Mouse (Mus musculus) cerebellum, postnatal 36 days (tissue): ENCODE measurements at regions not wholly inside any gene's neighbourhood (a gene's known extent, or its start where the extent isn't known, plus 50 kb on each side); places are given as distances from the start of the nearest gene placed in this dataset.
"Not testable (repeated sequence)": the region's sequence is repeated elsewhere in the genome, so short reads cannot be mapped to it uniquely, and the experiment has no call there.

Experiments used
- DNase-seq, 2 experiments: peaks; one replicate each; pipeline ENCODE4 v3.0.0; 2021 to 2022; ENCODE audit warnings: mixed read lengths in 2 of 2

DNA sequence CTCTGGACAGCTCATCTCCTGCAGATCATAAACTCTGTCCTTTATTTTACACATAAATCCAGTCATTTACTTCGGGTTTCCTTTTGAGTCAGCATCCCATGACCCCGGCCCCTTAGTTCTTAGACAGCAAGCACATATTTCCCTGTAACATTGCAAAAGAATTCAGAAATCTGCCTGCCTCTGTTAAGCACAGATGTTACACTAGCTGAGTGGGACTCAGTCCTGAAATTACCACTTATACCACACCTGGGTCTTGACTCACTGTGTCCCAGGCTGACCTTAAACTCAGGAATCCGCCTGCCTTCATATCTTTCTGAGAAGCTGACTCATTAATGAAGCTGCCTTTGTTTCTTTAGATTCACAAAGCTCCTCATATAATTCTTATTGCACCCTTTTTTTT, 139.9 kb downstream of the Sptssa start:
- no peak for DNase-seq

DNA sequence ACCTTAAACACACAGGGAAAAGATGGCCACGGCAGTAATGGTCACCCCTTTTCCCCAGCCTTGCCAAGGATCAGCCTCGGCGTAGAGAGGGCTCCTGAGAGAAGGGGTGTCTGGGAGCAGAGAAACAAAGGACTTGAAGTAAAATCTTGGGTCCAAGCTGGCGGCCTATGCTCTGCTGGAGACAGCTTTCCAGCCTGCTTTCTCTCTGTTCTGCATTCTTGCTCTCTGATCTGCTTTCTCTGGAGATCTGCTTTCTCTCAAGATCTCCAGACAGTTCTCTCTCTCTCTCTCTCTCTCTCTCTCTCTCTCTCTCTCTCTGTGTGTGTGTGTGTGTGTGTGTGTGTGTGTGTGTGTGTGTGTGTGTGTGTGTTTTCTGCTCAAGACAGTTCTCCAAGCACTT, 140.3 kb downstream of the Sptssa start:
- not testable (repeated sequence) for DNase-seq

DNA sequence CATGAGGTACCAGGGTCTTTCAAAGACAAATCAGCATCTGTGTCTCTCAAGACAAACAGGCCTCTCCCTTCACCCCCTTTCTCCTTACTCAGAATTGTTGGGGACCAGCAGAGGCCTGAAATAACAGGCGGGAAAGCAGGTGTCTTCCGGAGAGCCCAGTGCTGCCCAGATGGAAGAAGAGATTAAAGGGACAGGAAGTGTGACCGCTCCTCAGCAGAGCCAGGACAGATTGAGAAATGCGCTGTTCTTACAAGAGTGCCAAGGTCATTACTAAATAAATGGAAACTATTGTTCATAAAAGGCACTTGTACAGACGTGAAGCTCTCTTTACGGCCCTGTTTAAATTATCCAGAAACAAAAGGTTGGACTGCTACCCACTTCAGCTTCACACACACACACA, 146.5 kb downstream of the Sptssa start:
- no peak for DNase-seq

DNA sequence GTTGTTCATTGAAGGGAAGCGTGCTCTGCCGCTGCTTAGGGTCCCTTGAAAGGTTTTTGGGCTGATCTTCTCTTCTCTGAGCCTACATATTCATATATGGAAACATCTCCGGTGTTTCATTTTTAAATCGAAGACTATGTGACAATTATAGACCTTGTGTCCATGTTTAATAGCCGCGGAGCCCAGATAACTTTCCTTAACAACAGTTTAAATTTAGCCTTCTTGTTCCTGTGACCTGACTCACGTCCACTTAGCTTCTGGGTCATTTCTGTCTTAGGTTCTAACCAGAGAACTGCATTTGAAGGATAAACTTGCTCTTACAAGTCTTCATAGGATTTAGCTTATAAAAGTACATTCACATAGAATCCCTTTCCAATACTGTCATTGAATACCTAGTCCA, 153.6 kb downstream of the Sptssa start:
- DNase-seq, result no peak

DNA sequence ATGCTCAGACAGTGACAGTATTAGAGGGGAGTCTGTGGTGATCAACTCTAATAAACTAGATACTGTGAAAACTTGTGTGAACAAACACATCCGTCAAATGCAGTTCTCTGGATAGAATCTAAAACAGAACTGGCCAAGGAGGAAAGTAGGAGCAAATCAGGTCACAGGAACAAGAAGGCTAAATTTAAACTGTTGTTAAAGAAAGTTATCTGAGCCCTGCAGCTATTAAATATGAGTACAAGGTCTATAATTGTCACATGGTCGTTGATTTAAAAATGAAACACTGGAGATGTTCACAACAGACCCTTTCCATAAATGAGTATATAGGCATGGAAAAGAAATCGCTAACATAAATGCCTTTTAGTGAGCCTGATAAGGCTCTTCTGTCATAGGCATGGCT, 156.4 kb downstream of the Sptssa start:
- DNase-seq, result no peak

DNA sequence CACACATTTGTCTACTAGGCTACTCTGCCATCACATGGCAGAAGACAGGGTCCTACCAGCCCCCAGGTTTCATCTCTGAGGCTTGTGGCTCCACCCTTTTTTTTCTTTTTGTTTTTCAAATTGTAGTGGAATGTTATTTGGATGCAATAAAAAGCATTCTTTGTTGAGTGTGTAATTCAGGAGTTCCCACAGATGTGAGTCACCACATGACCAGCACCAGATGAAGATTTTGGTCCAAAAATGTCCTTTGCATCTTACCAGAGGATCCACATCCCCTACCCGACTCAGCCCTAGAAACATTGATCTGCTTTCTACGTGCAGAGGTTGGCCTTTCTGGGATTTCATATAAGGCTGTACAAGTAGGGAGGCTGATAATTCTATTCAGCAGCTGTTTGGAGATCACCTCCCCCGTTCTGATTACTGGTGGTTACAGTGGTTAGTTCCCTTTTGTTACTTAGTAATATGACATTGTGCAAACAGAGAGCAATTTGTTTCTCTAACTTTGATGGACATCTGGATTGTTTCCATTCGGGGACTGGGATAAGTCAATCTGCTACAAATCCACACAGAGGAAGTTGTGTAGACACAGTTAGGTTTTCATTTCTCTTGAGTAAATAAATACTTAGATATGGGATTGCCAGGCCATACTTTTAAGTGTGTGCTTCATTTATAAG, 160.5 kb downstream of the Sptssa start:
- no peak for DNase-seq

DNA sequence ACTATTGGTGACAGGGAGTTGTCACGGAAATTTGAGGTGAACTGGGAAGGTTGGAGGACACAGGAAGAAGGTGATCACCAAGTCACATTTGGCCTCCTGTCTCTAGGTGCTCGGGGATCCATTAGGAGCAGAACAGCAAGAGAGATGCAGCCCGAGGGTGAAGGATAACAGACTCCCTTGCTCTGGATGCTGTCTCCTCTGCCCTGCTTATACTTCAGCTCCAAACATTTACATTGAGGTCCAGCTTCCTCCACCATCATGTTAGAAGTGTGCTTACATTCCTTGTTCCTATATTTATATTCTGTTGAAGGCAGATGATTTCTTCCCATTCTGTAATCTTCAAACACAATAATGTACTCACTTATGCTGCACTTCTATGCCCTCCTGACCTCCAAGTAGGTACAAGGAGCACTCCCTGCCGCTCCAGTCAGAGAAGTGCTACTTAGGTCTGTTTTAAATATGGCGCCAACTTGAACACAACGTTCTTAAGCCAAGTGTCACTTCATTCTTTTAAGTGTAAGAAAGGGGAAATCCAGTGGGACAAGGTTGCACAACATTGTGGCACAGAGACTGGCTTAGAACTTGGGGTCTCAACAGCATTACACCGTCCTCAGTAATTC, 161.5 kb downstream of the Sptssa start:
- no peak for DNase-seq

DNA sequence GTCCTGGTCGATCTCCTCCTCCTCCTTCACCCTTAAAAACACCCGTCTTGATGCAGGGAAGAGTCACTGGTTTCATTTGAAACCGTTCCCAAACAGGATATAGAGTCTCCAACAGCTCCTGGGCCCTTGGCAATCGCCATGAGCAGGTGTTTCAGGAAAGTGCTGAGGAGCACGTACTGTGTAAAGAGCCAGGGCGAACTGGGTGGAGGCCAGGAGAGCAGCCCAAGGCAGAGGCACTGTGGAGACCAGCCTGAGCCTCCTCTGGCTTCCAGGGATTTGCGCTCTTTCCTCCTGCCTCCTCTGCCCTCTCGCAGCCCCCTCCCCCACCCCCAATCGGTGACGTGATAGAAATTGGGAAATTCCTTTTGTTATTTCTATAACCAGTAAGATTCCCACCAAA, 163.6 kb downstream of the Sptssa start:
- DNase-seq, result peak; percentile 30 to 46

DNA sequence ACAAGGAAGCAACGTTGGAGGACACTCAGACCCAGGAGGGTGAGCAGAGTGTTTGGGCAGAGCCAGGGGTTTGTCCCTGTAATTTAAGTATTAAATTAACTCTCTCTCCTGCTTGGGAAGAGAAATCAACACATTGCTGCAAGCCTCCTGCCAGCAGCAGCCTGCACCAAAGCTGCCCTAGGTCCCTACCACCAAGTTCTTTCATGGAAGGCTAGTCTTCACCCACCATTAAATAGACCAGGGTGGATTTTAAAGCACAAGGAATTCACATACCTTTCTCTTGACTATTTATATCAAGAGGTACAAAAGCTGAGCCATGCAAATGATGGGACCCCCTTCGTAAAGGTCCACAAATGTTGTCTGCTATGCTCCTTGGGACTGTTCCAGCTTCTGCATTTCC, 165.9 kb downstream of the Sptssa start:
- no peak for DNase-seq

DNA sequence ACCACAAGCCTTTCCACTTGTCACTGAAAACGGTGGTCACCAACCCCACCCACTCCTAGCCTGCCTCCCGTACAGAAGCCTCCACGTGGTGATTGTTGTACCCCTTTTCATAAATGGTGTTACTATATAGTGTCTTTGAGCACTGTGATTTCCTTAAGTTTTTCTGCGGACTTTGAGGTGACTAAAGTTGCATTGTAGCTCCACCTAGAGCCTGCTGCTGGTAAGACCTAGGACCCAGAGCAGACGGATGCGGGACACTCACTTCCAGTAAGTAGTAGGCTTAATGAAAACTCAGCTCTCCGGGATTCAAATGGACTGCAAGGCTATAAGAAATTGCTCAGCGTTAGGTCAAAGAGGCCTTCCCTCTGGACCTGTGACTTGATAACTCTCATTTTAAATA, 166.7 kb downstream of the Sptssa start:
- DNase-seq, result peak; percentile 51 to 66

DNA sequence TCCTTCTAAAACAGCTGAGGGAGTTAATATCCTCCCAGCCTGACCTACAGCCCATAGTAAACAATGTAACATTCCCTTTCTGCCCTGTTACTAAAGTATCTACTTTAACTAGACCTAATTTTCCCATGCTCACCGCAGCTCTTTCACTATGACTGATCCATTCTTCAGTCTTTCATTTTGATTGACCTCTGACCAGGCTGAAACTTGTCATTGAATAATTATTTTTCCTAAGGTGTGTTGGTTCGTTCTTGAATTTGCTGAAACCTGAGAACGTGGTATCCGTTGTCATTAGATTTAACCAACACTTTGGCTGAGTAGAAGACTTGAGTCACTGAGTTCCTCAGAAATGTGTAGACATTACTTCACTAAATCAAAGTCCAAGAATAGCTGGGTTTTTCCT, 168.7 kb downstream of the Sptssa start:
- no peak for DNase-seq

DNA sequence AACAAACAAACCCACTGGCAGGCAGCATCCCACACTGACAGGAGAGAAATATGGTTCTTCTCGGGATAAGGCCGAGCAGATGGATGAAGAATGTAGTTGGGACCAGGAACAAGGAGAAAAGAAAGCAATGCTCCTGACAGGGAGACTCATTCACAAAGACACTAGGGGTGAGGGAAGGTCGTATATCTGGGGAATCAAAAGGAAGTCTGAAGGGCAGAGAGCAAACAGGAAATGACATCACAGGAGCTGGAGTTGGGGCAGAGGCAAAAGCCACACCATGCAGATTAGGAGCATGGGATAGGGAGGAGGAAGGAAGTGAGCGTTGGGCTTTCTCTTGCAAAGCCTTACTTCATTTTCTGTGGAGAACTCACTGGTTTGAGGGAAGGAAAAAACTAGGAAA, 174.4 kb downstream of the Sptssa start:
- no peak for DNase-seq

DNA sequence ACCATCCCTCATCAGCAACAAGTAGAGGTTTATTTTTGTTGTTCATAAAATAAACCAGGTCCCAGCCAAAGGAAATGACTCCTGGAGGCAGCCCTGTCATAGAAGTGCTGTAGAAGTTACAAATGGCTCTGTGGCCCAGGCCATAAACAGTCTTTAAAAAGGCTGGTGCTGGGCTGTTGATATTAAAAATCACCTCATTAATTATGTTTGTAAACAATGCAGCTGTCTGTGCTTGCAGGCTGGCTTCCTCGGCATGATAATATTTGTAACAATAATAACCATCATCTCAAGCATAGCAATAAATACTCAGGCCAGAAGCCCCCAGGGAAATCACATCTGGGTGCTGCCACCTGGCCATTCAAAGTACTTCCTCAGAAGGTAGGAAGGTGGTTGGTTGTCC, 176.5 kb downstream of the Sptssa start:
- no peak for DNase-seq

DNA sequence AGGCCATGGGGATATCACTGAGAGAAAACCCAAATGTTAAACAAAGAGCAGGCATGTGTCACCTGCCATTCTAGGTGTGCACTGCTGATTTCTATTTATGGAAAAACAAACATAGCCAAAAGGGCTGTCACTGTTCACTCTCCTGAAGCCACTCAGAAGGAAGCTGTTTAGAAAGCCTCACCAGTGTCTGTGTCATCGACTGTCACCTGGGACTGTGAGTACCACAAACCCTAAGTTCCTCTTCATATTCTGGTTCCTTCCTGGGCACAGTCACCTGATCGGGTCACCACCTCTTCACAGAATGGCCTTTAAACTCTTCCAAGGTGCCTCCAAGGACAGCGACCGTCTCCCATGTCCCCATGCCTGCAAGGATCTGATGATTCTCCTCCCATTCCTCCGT, 183.5 kb downstream of the Sptssa start:
- no peak for DNase-seq

DNA sequence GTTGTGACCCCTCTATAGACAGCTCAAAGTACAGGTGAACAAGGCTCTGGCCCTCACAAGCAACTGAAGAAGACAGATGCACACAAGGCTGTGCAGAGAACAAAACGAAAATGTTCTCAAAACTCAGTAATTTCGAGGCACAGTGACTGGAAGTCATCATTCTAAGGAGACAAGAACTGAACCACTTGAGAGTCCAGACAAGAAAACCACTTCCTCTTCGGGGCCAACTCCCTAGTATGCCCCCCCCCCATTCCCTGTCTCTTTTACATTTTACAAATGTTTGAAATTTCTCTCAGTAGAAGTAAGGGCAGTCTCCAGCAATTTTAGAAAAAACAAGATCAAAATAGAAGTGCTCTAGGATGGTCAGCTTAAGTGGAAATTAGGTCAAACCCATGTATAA, 184.0 kb downstream of the Sptssa start:
- DNase-seq, result no peak

DNA sequence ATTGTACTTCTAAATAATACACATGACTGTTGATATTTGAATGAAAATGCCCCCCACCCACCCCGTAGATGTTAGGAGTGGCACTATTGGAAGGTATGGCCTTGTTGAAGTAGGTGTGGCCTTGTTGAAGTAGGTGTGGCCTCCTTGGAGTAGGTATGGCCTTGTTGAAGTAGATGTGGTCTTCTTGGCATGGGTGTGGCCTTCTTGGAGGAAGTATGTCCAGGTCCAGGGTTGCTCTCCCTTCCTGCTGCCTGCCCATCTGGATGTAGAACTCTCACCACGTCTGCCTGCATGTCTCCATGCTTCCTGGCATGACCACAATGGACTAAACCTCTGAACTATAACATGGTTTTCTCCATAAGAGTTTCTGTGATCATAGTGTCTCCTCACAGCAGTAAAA, 188.7 kb downstream of the Sptssa start:
- DNase-seq, result no peak

DNA sequence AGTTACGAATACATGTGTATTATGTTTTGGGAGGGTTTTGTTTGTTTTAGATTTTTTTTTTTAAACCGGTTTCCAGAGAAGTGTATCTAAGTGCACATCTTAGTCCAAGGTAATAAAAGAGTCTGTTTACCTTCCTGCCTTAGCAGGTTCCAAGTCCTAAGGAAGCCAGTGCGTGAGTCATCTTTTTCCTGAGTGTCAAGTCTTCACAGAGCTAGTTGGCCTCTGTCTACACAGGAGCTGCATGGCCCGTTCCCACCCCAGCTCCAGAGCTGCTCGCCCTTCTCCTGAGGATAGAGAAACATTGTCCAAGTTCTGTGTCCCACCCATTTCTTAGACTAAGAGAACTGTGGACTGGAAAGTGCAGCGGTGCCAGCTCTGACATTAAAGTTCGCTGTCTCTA, 192.6 kb downstream of the Sptssa start:
- no peak for DNase-seq

DNA sequence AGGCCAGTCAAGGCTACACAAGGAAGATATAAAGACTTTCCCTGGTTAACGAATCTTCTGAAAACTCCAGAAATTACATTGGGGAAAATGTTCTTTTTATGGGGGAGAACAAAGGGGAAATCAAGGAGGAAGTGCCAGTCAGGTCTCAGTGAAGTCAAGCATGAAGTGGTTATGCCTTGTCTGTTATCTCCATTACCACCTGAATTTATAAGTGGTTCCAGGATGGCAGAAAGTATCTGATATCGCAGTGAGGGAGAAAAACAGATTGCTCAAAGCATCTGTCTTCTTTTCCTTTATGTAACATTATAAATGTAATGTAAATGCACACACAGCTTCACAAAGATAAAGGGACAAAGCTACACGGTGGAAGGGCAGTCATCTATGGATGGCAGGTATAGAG, 195.0 kb downstream of the Sptssa start:
- DNase-seq, result no peak

DNA sequence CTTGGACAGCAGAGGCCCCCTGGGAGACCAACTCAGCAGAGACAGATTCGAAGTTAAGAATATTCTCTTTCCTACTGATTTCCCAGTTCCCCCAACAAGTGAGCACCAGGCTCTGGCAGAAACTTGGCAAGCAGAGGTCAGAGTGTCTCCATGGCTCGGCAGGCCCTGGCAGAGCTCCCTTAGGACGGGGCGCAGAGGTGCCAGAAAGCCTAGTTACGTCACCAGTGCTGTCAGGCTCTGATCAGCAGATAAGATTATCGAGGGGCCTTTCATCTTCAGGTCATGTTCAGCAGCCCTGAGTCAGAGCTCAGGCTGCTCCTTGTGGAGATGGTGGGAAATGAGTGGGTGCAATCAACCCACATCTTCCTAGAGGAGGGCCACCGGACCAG, 196.2 kb downstream of the Sptssa start:
- DNase-seq, result peak; percentile 43

DNA sequence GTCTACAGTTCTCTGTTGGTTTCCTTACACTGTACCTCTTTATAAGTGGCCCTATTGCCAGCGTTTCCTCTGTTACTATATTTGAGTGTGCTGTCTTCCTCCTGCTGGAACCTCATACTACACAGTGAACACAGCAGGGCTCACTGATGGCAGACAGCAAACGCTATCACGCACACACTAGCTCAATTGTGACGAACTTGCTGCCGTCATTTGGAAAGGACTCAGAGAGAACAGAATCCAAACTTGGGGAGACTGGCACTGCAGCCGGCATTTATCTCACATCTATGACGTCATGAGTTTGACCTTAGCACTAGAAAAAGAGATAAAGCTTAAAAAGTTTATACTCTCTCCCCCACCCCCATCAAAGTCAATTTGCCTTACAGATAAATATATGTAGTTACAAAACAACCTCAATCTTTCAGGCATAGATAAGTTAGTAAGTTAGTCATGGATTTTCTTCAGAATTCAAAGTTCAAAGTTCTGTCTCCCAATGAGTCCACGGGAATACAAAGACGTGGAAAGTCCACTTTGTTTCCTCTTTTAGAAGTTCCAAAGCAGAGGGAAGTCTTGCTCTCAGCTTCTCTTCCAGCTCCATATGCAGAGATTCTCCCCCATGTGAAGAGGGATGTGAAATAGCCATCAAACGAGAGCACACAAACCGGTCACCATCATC, 196.8 kb downstream of the Sptssa start:
- no peak for DNase-seq

DNA sequence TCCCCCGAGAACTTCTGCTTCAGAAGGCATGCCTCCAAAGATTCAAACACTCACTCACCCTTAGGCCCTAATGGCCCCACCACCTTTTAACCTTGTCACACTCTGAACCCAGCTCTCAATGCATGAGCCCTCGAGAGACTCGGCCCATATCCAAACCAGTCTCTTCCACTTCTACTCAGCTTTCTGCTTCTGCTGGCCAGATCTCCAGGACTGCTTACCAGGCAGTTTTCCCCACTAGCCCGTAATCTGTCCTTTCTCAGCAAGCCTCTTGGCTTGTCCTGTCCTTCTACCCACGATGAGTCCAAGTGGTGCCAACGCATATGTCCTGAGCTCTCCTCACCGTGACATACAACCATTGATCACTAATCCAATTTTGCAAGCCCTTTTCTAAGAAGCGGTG, 199.6 kb downstream of the Sptssa start:
- peak; percentile 4 to 7 for DNase-seq

DNA sequence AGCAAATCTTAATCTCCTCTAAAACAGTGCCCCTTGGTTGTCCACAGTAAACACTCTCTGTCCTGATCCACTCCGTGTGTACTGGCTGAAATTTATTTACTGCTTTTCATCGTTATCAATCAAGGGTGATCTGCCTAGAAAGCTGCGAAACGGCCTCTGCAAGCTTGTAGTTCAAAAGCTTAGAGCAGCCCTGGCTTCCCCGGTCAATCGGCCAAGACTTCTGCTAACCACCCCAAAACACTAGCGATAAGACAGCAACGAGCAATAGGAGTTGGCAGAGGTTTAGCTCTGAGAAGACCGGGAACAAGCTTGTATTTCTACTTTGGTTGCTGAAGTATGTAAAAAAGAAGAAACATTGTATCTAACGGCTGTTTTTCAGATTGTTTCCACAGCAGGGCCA, 201.8 kb downstream of the Sptssa start:
- DNase-seq, result no peak

DNA sequence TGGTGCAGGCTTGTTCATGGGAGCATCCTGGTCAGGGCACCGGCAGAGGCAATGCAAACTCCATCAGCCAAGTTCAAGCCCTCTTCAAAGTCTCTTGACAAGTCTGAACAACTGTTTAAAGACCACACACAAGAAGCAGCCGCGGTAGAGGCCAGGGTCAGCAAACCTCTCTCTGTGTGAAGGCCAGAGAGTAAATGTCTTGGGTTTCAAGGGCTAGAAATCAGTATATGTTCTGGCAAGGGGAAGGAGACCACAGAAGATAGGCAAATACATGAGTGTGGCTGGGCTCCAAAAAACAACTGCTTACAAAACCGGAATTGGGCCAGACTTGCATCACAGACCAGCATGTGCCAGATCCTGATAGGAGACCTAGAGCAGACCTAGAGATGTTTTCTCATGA, 203.0 kb downstream of the Sptssa start:
- no peak for DNase-seq

DNA sequence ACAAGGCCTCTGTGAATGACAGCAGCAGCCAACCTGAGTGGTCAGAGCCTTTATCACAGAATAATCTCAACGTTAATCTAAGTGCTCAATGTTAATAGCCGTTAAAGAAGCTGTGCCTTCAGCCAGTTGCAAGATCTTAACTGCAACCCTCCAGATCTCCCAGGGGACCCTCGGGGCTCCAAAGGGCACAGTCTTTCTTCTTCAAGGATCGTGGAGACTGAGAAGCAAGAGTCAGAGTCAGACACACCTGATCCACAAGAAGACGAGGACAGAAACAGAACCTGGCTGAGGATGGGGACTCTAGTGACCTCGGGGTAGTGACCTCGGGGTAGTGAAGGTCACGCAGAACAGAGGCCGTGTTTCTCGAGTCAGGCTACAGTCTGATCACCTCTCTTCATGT, 206.0 kb downstream of the Sptssa start:
- no peak for DNase-seq

DNA sequence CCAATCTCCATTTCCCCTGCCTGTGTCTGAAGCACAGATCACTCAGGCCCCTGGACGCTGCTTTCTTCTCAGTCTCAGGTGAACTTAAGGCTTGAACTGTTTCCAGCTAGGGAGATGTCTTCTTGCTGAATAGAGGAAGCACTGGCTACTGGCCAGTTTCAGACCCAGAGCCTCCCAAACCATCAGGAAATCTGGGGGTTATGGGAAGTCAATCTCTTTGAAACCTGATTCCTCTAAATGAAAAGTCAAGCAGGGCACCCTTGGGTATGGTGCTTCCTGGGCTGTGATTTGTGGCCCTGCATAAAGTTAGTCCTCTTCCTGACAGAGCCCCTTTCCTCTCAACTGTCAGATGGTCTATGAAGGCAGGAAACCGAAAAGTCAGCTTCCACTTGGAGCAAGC, 208.2 kb downstream of the Sptssa start:
- DNase-seq, result no peak
